8 mouse cellular contexts compared by ENCODE assay signal in genomic region chr11:20915182-20915602, GRCm38 (mm10).
DNase-seq lines count a peak whose midpoint lies in the region; ATAC-seq lines count a peak whose summit lies in the region.

No protein-coding gene starts in this region.

- no peak overlapping the region for H3K4me3 ChIP-seq in forebrain, embryonic 12.5 days (replicated peaks)
- no peak overlapping the region for H3K4me3 ChIP-seq in heart, embryonic 16.5 days (ENCODE audit: low read length)
- no peak overlapping the region for H3K4me3 ChIP-seq in kidney, embryonic 16.5 days (ENCODE audit: low read length)
- H3K4me3 ChIP-seq in limb, embryonic 13.5 days, result no peak overlapping the region
- no peak overlapping the region for H3K4me3 ChIP-seq in midbrain, embryonic 14.5 days (replicated peaks; ENCODE audit: low read depth, low read length)
- no peak overlapping the region for H3K4me3 ChIP-seq in stomach, embryonic 16.5 days (replicated peaks; ENCODE audit: low read length)

- H3K9me3 ChIP-seq in forebrain, embryonic 12.5 days, result no peaks in the 10 kb centered on the region
- no peaks in the 10 kb centered on the region for H3K9me3 ChIP-seq in heart, embryonic 16.5 days (replicated peaks; ENCODE audit: control insufficient read depth, low read length)
- no peaks in the 10 kb centered on the region for H3K9me3 ChIP-seq in kidney, embryonic 16.5 days (ENCODE audit: low read length)
- no peaks in the 10 kb centered on the region for H3K9me3 ChIP-seq in limb, embryonic 13.5 days
- H3K9me3 ChIP-seq in midbrain, embryonic 14.5 days (ENCODE audit: control insufficient read depth, low read length), result no peaks in the 10 kb centered on the region
- H3K9me3 ChIP-seq in stomach, embryonic 16.5 days (replicated peaks; ENCODE audit: control insufficient read depth, low read length), result no peaks in the 10 kb centered on the region

- H3K36me3 ChIP-seq in forebrain, embryonic 12.5 days (replicated peaks), result no peaks in the 10 kb centered on the region
- H3K36me3 ChIP-seq in heart, embryonic 16.5 days (ENCODE audit: control insufficient read depth, insufficient read depth), result no peaks in the 10 kb centered on the region
- H3K36me3 ChIP-seq in kidney, embryonic 16.5 days (ENCODE audit: insufficient read depth, low read length), result no peaks in the 10 kb centered on the region
- no peaks in the 10 kb centered on the region for H3K36me3 ChIP-seq in limb, embryonic 13.5 days
- H3K36me3 ChIP-seq in midbrain, embryonic 14.5 days (ENCODE audit: control insufficient read depth, insufficient read depth, low read length), result no peaks in the 10 kb centered on the region
- no peaks in the 10 kb centered on the region for H3K36me3 ChIP-seq in stomach, embryonic 16.5 days (ENCODE audit: control insufficient read depth, insufficient read depth, low read length)

- 32% methylated on average over 8 of the region's 8 CpGs for WGBS in forebrain, embryonic 12.5 days
- WGBS in heart, embryonic 16.5 days, result 28% methylated on average over 8 of the region's 8 CpGs
- 18% methylated on average over 8 of the region's 8 CpGs for WGBS in kidney, embryonic 16.5 days
- 8% methylated on average over 8 of the region's 8 CpGs for WGBS in limb, embryonic 13.5 days
- WGBS in midbrain, embryonic 14.5 days, result 54% methylated on average over 8 of the region's 8 CpGs
- 26% methylated on average over 8 of the region's 8 CpGs for WGBS in stomach, embryonic 16.5 days

- 0 out of 2 replicates have a peak overlapping the region, but pooled peaks have one; percentile 2 for H3K4me2 ChIP-seq in forebrain, embryonic 12.5 days
- peak overlapping the region; percentile 30; the same call in 1 of the 2 replicates for H3K4me2 ChIP-seq in heart, embryonic 16.5 days (ENCODE audit: low read depth, low read length)
- no peak overlapping the region; the same call in 1 of the 2 replicates for H3K4me2 ChIP-seq in kidney, embryonic 16.5 days (replicated peaks; ENCODE audit: low read depth, low read length)
- H3K4me2 ChIP-seq in limb, embryonic 13.5 days (replicated peaks), result peak overlapping the region; percentile 1
- no peak overlapping the region for H3K4me2 ChIP-seq in midbrain, embryonic 14.5 days (ENCODE audit: low read length)
- peak overlapping the region; percentile 23 for H3K4me2 ChIP-seq in stomach, embryonic 16.5 days (ENCODE audit: low read depth, low read length)

- H3K27ac ChIP-seq in forebrain, embryonic 12.5 days, result 0 out of 2 replicates have a peak overlapping the region, but pooled peaks have one; percentile 46
- H3K27ac ChIP-seq in heart, embryonic 16.5 days (ENCODE audit: low read length), result peak overlapping the region; percentile 84
- H3K27ac ChIP-seq in kidney, embryonic 16.5 days (ENCODE audit: low read length), result peak overlapping the region; percentile 87
- no peak overlapping the region for H3K27ac ChIP-seq in limb, embryonic 13.5 days
- peak overlapping the region; percentile 32; the same call in 1 of the 2 replicates for H3K27ac ChIP-seq in midbrain, embryonic 14.5 days (replicated peaks; ENCODE audit: low read depth, low read length)
- peak overlapping the region; percentile 70 for H3K27ac ChIP-seq in stomach, embryonic 16.5 days (ENCODE audit: low read length)

- DNase-seq in thymus, postnatal 14 days, result peak; percentile 19
- DNase-seq in thymus, postnatal 10 days (ENCODE audit: low spot score in 2 of 2), result no peak
- DNase-seq in midbrain, embryonic 14.5 days, result peak; percentile 53

- ATAC-seq in forebrain, embryonic 12.5 days (ENCODE audit: low FRiP score), result peak; percentile 42; the same call in 1 of the 2 replicates
- ATAC-seq in heart, embryonic 16.5 days (replicated peaks; ENCODE audit: extremely low read depth, insufficient read depth, low FRiP score), result peak; percentile 75
- peak; percentile 84 for ATAC-seq in kidney, embryonic 16.5 days (ENCODE audit: low FRiP score, low TSS enrichment)
- ATAC-seq in limb, embryonic 13.5 days (ENCODE audit: low FRiP score, low read depth), result peak; percentile 28; the same call in 1 of the 2 replicates
- no peak for ATAC-seq in midbrain, embryonic 14.5 days (ENCODE audit: low FRiP score, low TSS enrichment)
- ATAC-seq in stomach, embryonic 16.5 days (ENCODE audit: insufficient read depth, low FRiP score), result peak; percentile 48; the same call in 1 of the 2 replicates

- H3K9ac ChIP-seq in forebrain, embryonic 12.5 days, result no peak overlapping the region
- no peak overlapping the region for H3K9ac ChIP-seq in heart, embryonic 16.5 days (ENCODE audit: low read length)
- H3K9ac ChIP-seq in kidney, embryonic 16.5 days (replicated peaks; ENCODE audit: low read length), result no peak overlapping the region
- H3K9ac ChIP-seq in limb, embryonic 13.5 days, result no peak overlapping the region
- no peak overlapping the region for H3K9ac ChIP-seq in midbrain, embryonic 14.5 days (replicated peaks; ENCODE audit: low read length)
- H3K9ac ChIP-seq in stomach, embryonic 16.5 days (ENCODE audit: low read length), result 0 out of 2 replicates have a peak overlapping the region, but pooled peaks have one; percentile 11

- peaks cover 9% of the 10 kb centered on the region; the same call in 1 of the 2 replicates for H3K4me1 ChIP-seq in forebrain, embryonic 12.5 days
- peaks cover 22% of the 10 kb centered on the region for H3K4me1 ChIP-seq in heart, embryonic 16.5 days (ENCODE audit: control insufficient read depth, insufficient read depth, low read length)
- H3K4me1 ChIP-seq in kidney, embryonic 16.5 days (ENCODE audit: insufficient read depth, low read length), result peaks cover 41% of the 10 kb centered on the region
- H3K4me1 ChIP-seq in limb, embryonic 13.5 days, result peaks cover 27% of the 10 kb centered on the region
- H3K4me1 ChIP-seq in midbrain, embryonic 14.5 days (ENCODE audit: control insufficient read depth, insufficient read depth, low read length), result no peaks in the 10 kb centered on the region
- peaks cover 24% of the 10 kb centered on the region for H3K4me1 ChIP-seq in stomach, embryonic 16.5 days (ENCODE audit: control insufficient read depth, insufficient read depth, low read length)

- H3K27me3 ChIP-seq in forebrain, embryonic 12.5 days, result 0 out of 2 replicates have a peak, but pooled peaks cover 7% of the 10 kb centered on the region
- no peaks in the 10 kb centered on the region for H3K27me3 ChIP-seq in heart, embryonic 16.5 days (ENCODE audit: control insufficient read depth, insufficient read depth, low read length)
- H3K27me3 ChIP-seq in kidney, embryonic 16.5 days (ENCODE audit: insufficient read depth, low read length), result no peaks in the 10 kb centered on the region
- H3K27me3 ChIP-seq in limb, embryonic 13.5 days, result 0 out of 2 replicates have a peak, but pooled peaks cover 2% of the 10 kb centered on the region
- no peaks in the 10 kb centered on the region for H3K27me3 ChIP-seq in midbrain, embryonic 14.5 days (ENCODE audit: control insufficient read depth, insufficient read depth, low read length)
- no peaks in the 10 kb centered on the region for H3K27me3 ChIP-seq in stomach, embryonic 16.5 days (ENCODE audit: control insufficient read depth, insufficient read depth, low read length)

Comparison
In these comparisons a context has a peak if more than half of its experiments do, and no peak if none do; other contexts are left out.
1. DNase-seq: peak in thymus, postnatal 14 days (single experiment) and midbrain, embryonic 14.5 days (single experiment); none in thymus, postnatal 10 days (0 of 2).
2. H3K4me2 ChIP-seq: peak in forebrain, embryonic 12.5 days (single experiment), heart, embryonic 16.5 days (single experiment), limb, embryonic 13.5 days (single experiment) and stomach, embryonic 16.5 days (single experiment); none in kidney, embryonic 16.5 days (single experiment) and midbrain, embryonic 14.5 days (single experiment).